Mouse (Mus musculus): ENCODE results near the gene Tet2.

- no peak for TF ChIP-seq CTCF (IDR thresholded peaks at IDR 0.05)
- no peak for TF ChIP-seq EP300 (IDR thresholded peaks at IDR 0.05)
Observed at GRCm38 (mm10) chr3:133571961-133572360, 27.0 kb upstream of the Tet2 start.

All from lung, postnatal 0 days (tissue).